Mouse (Mus musculus) thymus, adult 2 months (tissue): ENCODE data around the gene Slc9a6. TPM values are rescaled to one million over a fixed set of nuclear protein-coding genes. Genes with fewer than 3 reads are reported as not detected.
A peak's percentile ranks its signal among the peaks of the same experiment; 100 is the strongest.

Source experiments
- DNase-seq: peaks from one replicate; pipeline ENCODE4 v3.0.0; 2021
- H3K27ac ChIP-seq: fragments of 200-500 bp; 2 replicates; pipeline ENCODE4 v1.5.1; 2012; ENCODE audit warnings: low read length, control low read depth; ENCODE audit not compliant: control insufficient read depth, insufficient read depth
- H3K27me3 ChIP-seq: fragments of 200-500 bp; 2 replicates; pipeline ENCODE4 v1.6.1; 2012; ENCODE audit warnings: mild to moderate bottlenecking, low read length, moderate library complexity, mixed read lengths; ENCODE audit not compliant: control insufficient read depth, insufficient read depth
- H3K36me3 ChIP-seq: fragments of 200-500 bp; 2 replicates; pipeline ENCODE4 v1.6.1; 2012; ENCODE audit warnings: mild to moderate bottlenecking, low read length, moderate library complexity; ENCODE audit not compliant: control insufficient read depth, insufficient read depth
- H3K4me1 ChIP-seq: fragments of 200-500 bp; replicated peaks from 2 replicates; pipeline ENCODE4 v1.6.1; 2012; ENCODE audit warnings: low read length; ENCODE audit not compliant: control insufficient read depth, insufficient read depth
- H3K4me3 ChIP-seq: fragments of 200-500 bp; 2 replicates; pipeline ENCODE4 v1.5.1; 2012; ENCODE audit warnings: mild to moderate bottlenecking, low read length, control low read depth, moderate library complexity; ENCODE audit not compliant: control insufficient read depth, insufficient read depth
- CTCF ChIP-seq: fragments of 200-500 bp; IDR thresholded peaks from 2 replicates; pipeline ENCODE4 v1.5.1; 2012; ENCODE audit warnings: mild to moderate bottlenecking, control low read depth, low read length, moderate library complexity, borderline replicate concordance; ENCODE audit not compliant: control insufficient read depth, poor library complexity, insufficient read depth; ENCODE audit errors: extremely low read depth
- POLR2A ChIP-seq: fragments of 200-500 bp; IDR thresholded peaks from 2 replicates; pipeline ENCODE4 v1.6.1; 2012; ENCODE audit warnings: mild to moderate bottlenecking, low read length, control low read depth, moderate library complexity; ENCODE audit not compliant: control insufficient read depth, poor library complexity, insufficient read depth; ENCODE audit errors: extremely low read depth
- WGBS: fragments of 180-500 bp; shearing (Covaris S2); methylation state at CpG from one replicate; pipeline ENCODE4 v1.1.7; 2018; 5-methylcytosine and 5-hydroxymethylcytosine counted together
- polyA plus RNA-seq: library from polyadenylated mRNA; depleted of rRNA; stranded (reverse); fragments of >200 nt; gene quantifications from 2 replicates; pipeline ENCODE4 v1.2.3, GENCODE M21; 2012

The Slc9a6 gene
- polyA plus RNA-seq, 1 experiment, result 13.2 TPM

DNA sequence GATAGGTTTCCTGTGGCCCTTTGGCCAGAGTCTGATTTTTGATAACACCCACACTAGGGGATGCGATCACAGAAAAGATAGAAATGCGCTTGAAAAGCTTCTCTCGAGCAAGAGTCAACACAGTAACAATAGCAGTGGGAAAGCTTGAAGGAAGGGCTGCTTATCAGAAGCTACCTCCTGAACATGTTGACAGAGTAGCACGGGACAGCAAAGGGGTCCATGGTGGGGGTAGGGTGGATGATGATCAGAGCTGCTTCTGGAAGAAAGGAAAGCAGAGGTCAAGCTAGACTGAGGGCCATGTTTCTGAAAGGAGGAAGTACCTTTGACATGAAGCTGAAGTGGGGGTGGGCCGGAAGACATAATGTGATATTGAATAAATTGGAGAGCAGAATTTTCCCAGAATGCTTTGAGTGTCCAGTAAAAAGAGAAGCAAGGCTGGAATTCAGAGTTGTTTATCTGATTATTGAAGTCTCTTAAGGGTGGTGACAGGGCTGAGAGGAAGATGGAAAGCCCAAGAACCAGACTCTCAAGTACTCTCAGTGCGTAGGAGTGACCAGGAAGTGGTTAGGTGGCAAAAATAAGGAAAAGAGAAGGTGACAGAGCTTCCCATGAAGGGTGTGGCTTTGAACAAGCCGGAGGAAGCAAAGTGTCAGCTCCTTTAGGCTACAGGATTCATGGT is 2.4 kb upstream of the Slc9a6 start:
- Histone ChIP-seq H3K27ac (no peak overlapping the region), H3K4me3 (no peak overlapping the region), H3K4me1 (no peaks in the 10 kb centered on the region), H3K36me3 (no peaks in the 10 kb centered on the region), H3K27me3 (no peaks in the 10 kb centered on the region)
- 85% methylated on average over 7 of the region's 7 CpGs for WGBS
- no peak for DNase-seq
- TF ChIP-seq CTCF (no peak), POLR2A (no peak)

DNA sequence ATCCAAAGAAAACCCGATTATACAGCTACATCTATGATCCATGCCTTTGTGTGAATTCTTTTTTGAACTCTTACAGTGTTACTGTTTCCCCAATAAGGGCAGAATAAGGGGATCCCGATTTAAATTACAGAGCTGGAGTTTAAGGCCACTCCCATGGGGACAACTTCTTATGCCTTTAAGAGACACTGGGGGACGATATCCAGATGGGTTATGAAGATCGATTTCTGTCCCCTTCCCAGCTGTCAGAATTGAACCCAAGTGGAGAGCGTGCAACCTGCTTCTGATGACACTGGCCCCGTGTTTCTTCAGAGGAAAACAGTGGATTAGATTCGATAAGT is 303 bp upstream of the Slc9a6 start:
- Histone ChIP-seq H3K36me3 (no peaks in the 10 kb centered on the region), H3K27me3 (no peaks in the 10 kb centered on the region), H3K4me1 (no peaks in the 10 kb centered on the region), H3K4me3 (peak overlapping the region; percentile 32; the same call in 1 of the 2 replicates), H3K27ac (no peak overlapping the region)
- DNase-seq, result no peak
- 22% methylated on average over 7 of the region's 7 CpGs for WGBS
- TF ChIP-seq POLR2A (no peak), CTCF (no peak)

DNA sequence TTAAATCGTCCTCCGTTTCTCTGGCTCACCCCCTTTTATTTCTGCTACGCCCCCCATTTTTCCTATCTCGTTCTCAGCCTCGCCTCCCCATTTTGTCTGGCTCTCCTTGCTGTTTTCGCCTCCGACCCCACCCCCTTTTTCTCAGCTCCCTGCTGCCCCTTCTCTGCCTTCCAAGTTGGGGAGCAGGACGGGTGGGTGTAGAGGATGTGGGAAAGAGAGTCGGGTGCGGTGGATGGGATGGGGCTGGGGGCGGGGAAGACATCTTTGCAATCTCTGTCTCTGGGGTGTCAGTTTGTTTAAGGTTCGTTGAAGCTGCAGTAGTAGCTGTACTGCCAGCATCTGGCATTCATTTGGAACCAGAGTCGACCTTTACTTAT is 749 bp downstream of the Slc9a6 start:
- no peaks in the 10 kb centered on the region for H3K27me3 ChIP-seq
- no peaks in the 10 kb centered on the region for H3K36me3 ChIP-seq
- WGBS, result under 1% methylated on average over 13 of the region's 13 CpGs
- H3K4me3 ChIP-seq, result peak overlapping the region; percentile 94
- no peaks in the 10 kb centered on the region for H3K4me1 ChIP-seq
- DNase-seq, result peak; percentile 18
- no peak for TF ChIP-seq CTCF
- TF ChIP-seq POLR2A, result no peak
- peak overlapping the region; percentile 56 for H3K27ac ChIP-seq

DNA sequence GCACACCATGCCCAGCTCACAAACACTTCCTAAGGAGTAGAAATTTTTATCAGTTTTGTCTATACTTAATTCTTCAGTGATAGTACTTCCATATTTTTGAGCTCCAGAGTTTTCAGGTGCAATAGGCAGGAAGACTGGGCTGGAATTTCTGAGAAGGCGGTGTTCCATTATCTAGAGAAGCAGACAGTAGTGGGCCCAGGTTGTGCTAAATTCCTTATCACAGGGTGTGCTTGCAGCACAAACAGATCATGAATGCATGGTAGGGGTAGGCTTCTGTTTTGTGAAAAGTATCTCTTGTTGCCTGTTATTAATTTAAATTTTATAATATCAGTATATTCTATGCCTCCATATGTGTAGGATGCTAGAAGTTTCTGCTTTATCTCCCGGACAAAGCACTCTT is 5.7 kb downstream of the Slc9a6 start:
- TF ChIP-seq POLR2A (no peak), CTCF (no peak)
- no peak overlapping the region for H3K27ac ChIP-seq
- WGBS, result 96% methylated on average over 2 of the region's 2 CpGs
- DNase-seq, result no peak
- H3K4me3 ChIP-seq, result no peak overlapping the region
- no peaks in the 10 kb centered on the region for H3K27me3 ChIP-seq
- H3K36me3 ChIP-seq, result no peaks in the 10 kb centered on the region
- no peaks in the 10 kb centered on the region for H3K4me1 ChIP-seq

DNA sequence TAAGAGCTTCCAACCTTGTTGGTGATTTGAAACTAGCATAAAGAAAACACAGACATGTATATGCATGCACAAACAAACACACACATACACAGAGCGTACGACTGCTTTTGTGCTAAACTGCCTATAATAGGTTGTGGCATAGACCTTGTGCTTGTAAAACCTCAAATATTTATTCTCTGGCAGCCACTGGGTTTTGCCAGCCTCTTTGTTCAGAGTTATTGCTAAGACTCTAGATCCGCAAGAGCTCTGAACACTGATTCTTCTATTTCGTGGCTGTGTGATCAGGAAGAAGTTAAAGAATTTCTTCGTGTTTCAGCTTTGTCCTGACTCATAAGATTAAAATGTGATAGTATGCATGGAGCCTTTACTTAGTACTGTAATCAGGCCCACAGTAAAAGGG is 26.6 kb downstream of the Slc9a6 start:
- no peaks in the 10 kb centered on the region for H3K27me3 ChIP-seq
- no peak overlapping the region for H3K4me3 ChIP-seq
- DNase-seq, result no peak
- 93% methylated on average over 5 of the region's 5 CpGs for WGBS
- H3K4me1 ChIP-seq, result no peaks in the 10 kb centered on the region
- TF ChIP-seq CTCF, result no peak
- no peak for TF ChIP-seq POLR2A
- H3K27ac ChIP-seq, result no peak overlapping the region
- no peaks in the 10 kb centered on the region for H3K36me3 ChIP-seq

DNA sequence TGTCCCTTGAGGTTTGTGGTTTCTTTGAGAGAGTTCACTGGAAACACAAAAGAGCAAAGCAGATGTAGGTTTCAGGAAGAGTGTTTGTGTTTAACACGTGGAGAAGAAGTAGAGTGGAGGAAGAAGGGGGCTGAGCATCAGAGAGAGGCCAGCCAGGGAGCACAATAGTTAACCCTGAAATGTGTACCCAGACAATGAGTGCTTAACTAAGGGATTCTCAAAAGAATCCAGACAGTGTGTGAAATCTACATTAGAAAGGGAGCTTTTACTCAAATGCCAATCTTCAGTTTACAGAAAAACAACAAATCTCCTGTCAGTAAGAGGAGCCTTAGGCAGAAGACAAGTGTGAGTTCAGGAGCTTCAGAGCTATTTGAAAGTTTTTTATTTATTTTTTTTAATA is 30.5 kb downstream of the Slc9a6 start:
- Histone ChIP-seq H3K4me3 (no peak overlapping the region), H3K4me1 (no peaks in the 10 kb centered on the region), H3K36me3 (no peaks in the 10 kb centered on the region), H3K27me3 (no peaks in the 10 kb centered on the region), H3K27ac (no peak overlapping the region)
- DNase-seq, result no peak
- TF ChIP-seq POLR2A (no peak), CTCF (no peak)
- 5% methylated on average over 1 of the region's 1 CpGs for WGBS

DNA sequence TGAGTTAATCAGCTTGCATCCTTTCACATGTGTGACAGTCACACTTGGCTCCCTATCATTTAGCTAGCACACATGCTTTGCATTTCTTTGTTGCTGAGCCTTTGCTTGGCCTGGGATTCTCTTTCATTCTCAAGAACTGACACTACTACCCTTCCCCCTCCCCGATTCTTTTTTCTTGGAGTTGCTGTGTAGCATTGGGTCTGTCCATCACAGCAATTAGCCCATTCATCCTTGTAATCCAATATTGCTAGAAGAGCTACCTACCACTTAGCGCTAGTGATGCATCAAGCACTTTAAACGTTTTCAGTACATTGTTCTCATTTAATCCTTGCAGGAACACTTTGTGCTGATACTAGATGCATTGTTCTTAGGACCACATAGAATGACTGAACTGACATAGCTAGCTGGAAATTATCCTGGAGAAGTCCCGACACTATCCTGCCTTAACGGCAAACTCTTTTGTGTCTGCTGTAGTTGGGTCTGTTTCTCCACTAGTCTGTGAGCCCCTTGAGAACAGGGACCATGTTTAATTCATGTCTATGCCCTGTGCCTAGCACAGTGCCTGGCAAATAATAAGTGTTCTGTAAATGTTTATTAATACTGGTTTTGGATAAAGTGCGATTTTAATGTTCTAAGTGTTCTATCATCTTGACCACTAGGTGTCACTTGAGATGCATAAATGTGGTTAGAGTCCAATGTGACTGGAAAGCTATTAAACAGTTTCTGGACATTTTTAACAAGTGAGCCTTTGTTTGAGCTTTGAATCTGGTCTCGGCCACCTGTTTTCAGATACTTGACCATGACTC is 40.2 kb downstream of the Slc9a6 start:
- Histone ChIP-seq H3K27me3 (no peaks in the 10 kb centered on the region), H3K4me1 (no peaks in the 10 kb centered on the region), H3K27ac (no peak overlapping the region), H3K4me3 (no peak overlapping the region), H3K36me3 (no peaks in the 10 kb centered on the region)
- 69% methylated on average over 7 of the region's 7 CpGs for WGBS
- no peak for DNase-seq
- TF ChIP-seq POLR2A (no peak), CTCF (no peak)
